Mouse (Mus musculus) MEL (cell line): ENCODE data around the gene Palm. TPM values are rescaled to one million over a fixed set of nuclear protein-coding genes. Genes with fewer than 3 reads are reported as not detected.

Experiments
- DNase-seq: peaks from one replicate; pipeline ENCODE4 v3.0.0; 2011; ENCODE audit warnings: low read depth, low spot score
- H3K27ac ChIP-seq: 2 replicates; pipeline ENCODE4 v1.5.1; 2012; ENCODE audit warnings: low read depth, mild to moderate bottlenecking, control low read depth, low read length, moderate library complexity; ENCODE audit not compliant: control insufficient read depth
- H3K27me3 ChIP-seq, 2 experiments: fragments of 150-350 bp in 1 of 2; sonication (generic) in 1 of 2; 2 replicates each; pipeline ENCODE4 v1.6.1; 2012; ENCODE audit warnings: low read length in 2 of 2, mild to moderate bottlenecking in 2 of 2, improper control_type of control experiment in 1 of 2, moderate library complexity in 1 of 2; ENCODE audit not compliant: insufficient read depth in 2 of 2, control insufficient read depth in 1 of 2
- H3K36me3 ChIP-seq, 2 experiments: 2 replicates each; pipeline ENCODE4 v1.6.1; 2012 to 2014; ENCODE audit warnings: low read length in 2 of 2, improper control_type of control experiment in 1 of 2, inconsistent platforms in 1 of 2, mild to moderate bottlenecking in 1 of 2; ENCODE audit not compliant: insufficient read depth in 2 of 2, control insufficient read depth in 1 of 2
- H3K4me1 ChIP-seq, 2 experiments: fragments of 150-350 bp in 1 of 2; sonication (generic) in 1 of 2; 2 replicates each; pipeline ENCODE4 v1.6.1; 2012; ENCODE audit warnings: low read length in 2 of 2, improper control_type of control experiment in 1 of 2, mild to moderate bottlenecking in 1 of 2; ENCODE audit not compliant: insufficient read depth in 2 of 2, control insufficient read depth in 1 of 2
- H3K4me3 ChIP-seq, 2 experiments: fragments of 150-350 bp in 1 of 2; sonication (generic) in 1 of 2; 2 replicates each; pipeline ENCODE4 v1.5.1; 2012; ENCODE audit warnings: low read depth in 2 of 2, low read length in 2 of 2, mild to moderate bottlenecking in 2 of 2, moderate library complexity in 2 of 2, control low read depth in 1 of 2, improper control_type of control experiment in 1 of 2; ENCODE audit not compliant: control insufficient read depth in 1 of 2, insufficient read depth in 1 of 2
- H3K79me2 ChIP-seq: 2 replicates; pipeline ENCODE4 v1.6.1; 2012; ENCODE audit warnings: mild to moderate bottlenecking, low read length, moderate library complexity; ENCODE audit not compliant: control insufficient read depth, poor library complexity, insufficient read depth
- H3K9ac ChIP-seq: 2 replicates; pipeline ENCODE4 v1.6.1; 2012; ENCODE audit warnings: low read depth, mild to moderate bottlenecking, control low read depth, low read length, moderate library complexity; ENCODE audit not compliant: control insufficient read depth, poor library complexity, severe bottlenecking
- H3K9me3 ChIP-seq: fragments of 150-350 bp; sonication (generic); replicated peaks from 2 replicates; pipeline ENCODE4 v1.6.1; 2012; ENCODE audit warnings: mild to moderate bottlenecking, low read length, improper control_type of control experiment, moderate library complexity; ENCODE audit not compliant: insufficient read depth
- CHD1 ChIP-seq: IDR thresholded peaks from 2 replicates; pipeline ENCODE4 v1.6.1; 2012; ENCODE audit warnings: low read depth, mild to moderate bottlenecking, inconsistent platforms, low read length, improper control_type of control experiment
- CTCF ChIP-seq, 3 experiments: IDR thresholded peaks in 2 of 3; conservative IDR thresholded peaks in 1 of 3; 2 replicates each; pipeline ENCODE4 v1.5.1; 2011 to 2012; ENCODE audit warnings: low read length in 3 of 3, low read depth in 2 of 3, mild to moderate bottlenecking in 2 of 3, improper control_type of control experiment in 1 of 3, inconsistent platforms in 1 of 3, mixed read lengths in 1 of 3, moderate library complexity in 1 of 3; ENCODE audit not compliant: control insufficient read depth in 1 of 3, insufficient read depth in 1 of 3, poor library complexity in 1 of 3, severe bottlenecking in 1 of 3
- EP300 ChIP-seq, 2 experiments: IDR thresholded peaks; 2 replicates each; pipeline ENCODE4 v1.6.1; 2011; ENCODE audit warnings: improper control_type of control experiment in 2 of 2, low read length in 2 of 2, low read depth in 1 of 2, mild to moderate bottlenecking in 1 of 2
- GATA1 ChIP-seq: IDR thresholded peaks from 2 replicates; pipeline ENCODE4 v1.6.1; 2011; ENCODE audit warnings: low read depth, low read length, improper control_type of control experiment
- MAX ChIP-seq: IDR thresholded peaks from 2 replicates; pipeline ENCODE4 v1.6.1; 2011; ENCODE audit warnings: low read length, improper control_type of control experiment
- MAZ ChIP-seq: IDR thresholded peaks from 2 replicates; pipeline ENCODE4 v1.6.1; 2012; ENCODE audit warnings: low read depth, mild to moderate bottlenecking, inconsistent platforms, low read length, improper control_type of control experiment
- MEF2A ChIP-seq: IDR thresholded peaks from 2 replicates; pipeline ENCODE4 v1.6.1; 2014; ENCODE audit warnings: low read depth, mild to moderate bottlenecking, inconsistent platforms, low read length, improper control_type of control experiment; ENCODE audit not compliant: poor library complexity, insufficient replicate concordance, severe bottlenecking; ENCODE audit errors: extremely low read depth
- MYC ChIP-seq: IDR thresholded peaks from 2 replicates; pipeline ENCODE4 v1.6.1; 2011; ENCODE audit warnings: low read depth, mild to moderate bottlenecking, low read length, improper control_type of control experiment, moderate library complexity
- RAD21 ChIP-seq: IDR thresholded peaks from 2 replicates; pipeline ENCODE4 v1.6.1; 2011; ENCODE audit warnings: mild to moderate bottlenecking, low read depth, low read length, improper control_type of control experiment
- SMC3 ChIP-seq: IDR thresholded peaks from 2 replicates; pipeline ENCODE4 v1.6.1; 2011; ENCODE audit warnings: low read depth, low read length, improper control_type of control experiment
- TCF12 ChIP-seq: IDR thresholded peaks from 2 replicates; pipeline ENCODE4 v1.6.1; 2014; ENCODE audit warnings: low read depth, mild to moderate bottlenecking, inconsistent platforms, low read length, improper control_type of control experiment, moderate library complexity
- USF1 ChIP-seq: IDR thresholded peaks from 2 replicates; pipeline ENCODE4 v1.6.1; 2014; ENCODE audit warnings: low read depth, mild to moderate bottlenecking, inconsistent platforms, low read length, improper control_type of control experiment, moderate library complexity
- USF2 ChIP-seq, 2 experiments: IDR thresholded peaks; 2 replicates each; pipeline ENCODE4 v1.6.1; 2011 to 2012; ENCODE audit warnings: improper control_type of control experiment in 2 of 2, low read length in 2 of 2, borderline replicate concordance in 1 of 2, inconsistent platforms in 1 of 2, low read depth in 1 of 2, mild to moderate bottlenecking in 1 of 2; ENCODE audit not compliant: insufficient read depth in 1 of 2
- ZC3H11A ChIP-seq: IDR thresholded peaks from 2 replicates; pipeline ENCODE4 v1.6.1; 2012; ENCODE audit warnings: low read depth, mild to moderate bottlenecking, inconsistent platforms, low read length, improper control_type of control experiment
- polyA plus RNA-seq, 2 experiments: library from polyadenylated mRNA; stranded (reverse) in 1 of 2; unstranded in 1 of 2; fragments of >175 nt in 1 of 2; fragments of >200 nt in 1 of 2; gene quantifications; 2 replicates each; pipeline versions ENCODE4 v1.2.1 to v1.2.4; 2012; ENCODE audit warnings: low replicate concordance in 2 of 2, low read depth in 1 of 2; ENCODE audit not compliant: insufficient read length in 2 of 2, insufficient read depth in 1 of 2, missing spikeins in 1 of 2
- total RNA-seq: library from RNA; depleted of rRNA; stranded (reverse); fragments of 300-350 nt; gene quantifications from 2 replicates; pipeline ENCODE4 v1.2.3, GENCODE M21; 2012

The Palm gene
- total and polyA plus RNA-seq, 3 experiments, result 4.8 to 15.5 TPM; not detected in 1

GRCm38 (mm10) chr10:79815671-79816494, 22.5 kb downstream of the Palm start:
- DNase-seq, result no peak
- TF ChIP-seq USF1 (no peak), EP300 (IDR thresholded peaks at IDR 0.05; ENCODE audit: low read depth in 1 of 2, low read length in 2 of 2) (no peak), CTCF (IDR thresholded peaks at IDR 0.05 in 2 of 3, conservative IDR thresholded peaks at IDR 0.05 in 1 of 3; ENCODE audit: control insufficient read depth in 1 of 3, insufficient read depth in 1 of 3, low read depth in 2 of 3, low read length in 3 of 3, poor library complexity in 1 of 3, severe bottlenecking in 1 of 3) (no peak), RAD21 (no peak), TCF12 (no peak), GATA1 (no peak)
- H3K4me3 ChIP-seq, result no peak overlapping the region
- no peak overlapping the region for H3K27ac ChIP-seq
- H3K36me3 ChIP-seq, result no peaks in the 10 kb centered on the region
- H3K79me2 ChIP-seq, result no peaks in the 10 kb centered on the region
- H3K27me3 ChIP-seq, result no peaks in the 10 kb centered on the region
- no peaks in the 10 kb centered on the region for H3K9me3 ChIP-seq
- no peaks in the 10 kb centered on the region for H3K4me1 ChIP-seq
- H3K9ac ChIP-seq, result no peak overlapping the region

GRCm38 (mm10) chr10:79817111-79817510, 23.7 kb downstream of the Palm start:
- DNase-seq, result peak; percentile 38
- no peak overlapping the region for H3K4me3 ChIP-seq
- no peak overlapping the region for H3K27ac ChIP-seq
- no peak overlapping the region for H3K9ac ChIP-seq
- no peak for TF ChIP-seq MAZ
- TF ChIP-seq CTCF (IDR thresholded peaks at IDR 0.05 in 2 of 3, conservative IDR thresholded peaks at IDR 0.05 in 1 of 3; ENCODE audit: control insufficient read depth in 1 of 3, insufficient read depth in 1 of 3, low read depth in 2 of 3, low read length in 3 of 3, poor library complexity in 1 of 3, severe bottlenecking in 1 of 3), result peak; percentile 33 to 61 (median 52)
- TF ChIP-seq MAX, result no peak
- peak; percentile 51 for TF ChIP-seq SMC3
- peak; percentile 30 for TF ChIP-seq RAD21
- 0 out of 2 replicates have a peak, but pooled peaks have one; percentile 42 for TF ChIP-seq MYC
- TF ChIP-seq TCF12, result no peak
- TF ChIP-seq USF2 (IDR thresholded peaks at IDR 0.05; ENCODE audit: borderline replicate concordance in 1 of 2, insufficient read depth in 1 of 2, low read depth in 1 of 2, low read length in 2 of 2), result no peak
- TF ChIP-seq EP300 (IDR thresholded peaks at IDR 0.05; ENCODE audit: low read depth in 1 of 2, low read length in 2 of 2), result no peak
- TF ChIP-seq CHD1, result no peak
- TF ChIP-seq MEF2A, result no peak
- TF ChIP-seq GATA1, result no peak
- TF ChIP-seq ZC3H11A, result 0 out of 2 replicates have a peak, but pooled peaks have one; percentile 16
- H3K36me3 ChIP-seq, result no peaks in the 10 kb centered on the region
- H3K79me2 ChIP-seq, result no peaks in the 10 kb centered on the region
- H3K27me3 ChIP-seq, result no peaks in the 10 kb centered on the region
- no peaks in the 10 kb centered on the region for H3K4me1 ChIP-seq
- no peaks in the 10 kb centered on the region for H3K9me3 ChIP-seq
